ENCODE assay signal across 13 mouse cellular contexts in genomic region chr3:137100627-137101404, GRCm38 (mm10).
DNase-seq lines count a peak whose midpoint lies in the region; ATAC-seq lines count a peak whose summit lies in the region.
"Had no signal": no experiment of that assay in that cellular context is flagged by ENCODE, and none has a peak within 500 bp of the region (broad histone marks: within the 10 kb centered on the region; RNA-seq: fewer than 3 reads in every experiment).

No protein-coding gene starts in this region.

- DNase-seq in frontal cortex, postnatal 25 days (ENCODE audit: low spot score in 2 of 2): no peak
- peak; percentile 60 for DNase-seq in cerebellum, adult 11 months
- peak; percentile 23 for DNase-seq in embryonic facial prominence, embryonic 14.5 days (ENCODE audit: low spot score)
- peak; percentile 28 to 59 for DNase-seq in left cerebral cortex, postnatal 14 days (ENCODE audit: low spot score in 2 of 2)
- no peak for DNase-seq in testis, postnatal 10 days (ENCODE audit: low spot score)
- no peak for DNase-seq in thymus, postnatal 10 days (ENCODE audit: low spot score in 2 of 2)
- no peak for DNase-seq in embryo, embryonic 9.5 days (ENCODE audit: extremely low spot score)
- DNase-seq: adrenal gland, postnatal 25 days; gastrocnemius, adult 2 months had no signal

- H3K36me3 ChIP-seq in embryonic facial prominence, embryonic 14.5 days (ENCODE audit: control insufficient read depth, insufficient read depth, low read length): no peaks in the 10 kb centered on the region
- H3K36me3 ChIP-seq: limb, embryonic 12.5 days; lung, embryonic 15.5 days; midbrain, embryonic 15.5 days had no signal

- H3K9ac ChIP-seq in embryonic facial prominence, embryonic 14.5 days (ENCODE audit: low read depth, low read length): no peak overlapping the region
- H3K9ac ChIP-seq: limb, embryonic 12.5 days; lung, embryonic 15.5 days; midbrain, embryonic 15.5 days had no signal

- no peaks in the 10 kb centered on the region for H3K27me3 ChIP-seq in embryonic facial prominence, embryonic 14.5 days (replicated peaks; ENCODE audit: control insufficient read depth, insufficient read depth, low read length)
- H3K27me3 ChIP-seq: limb, embryonic 12.5 days; lung, embryonic 15.5 days; midbrain, embryonic 15.5 days had no signal

- no peak overlapping the region for H3K4me2 ChIP-seq in embryonic facial prominence, embryonic 14.5 days (ENCODE audit: low read depth, low read length)
- H3K4me2 ChIP-seq: limb, embryonic 12.5 days; lung, embryonic 15.5 days; midbrain, embryonic 15.5 days had no signal

- H3K4me3 ChIP-seq in embryonic facial prominence, embryonic 14.5 days (ENCODE audit: low read depth, low read length): no peak overlapping the region
- H3K4me3 ChIP-seq: gastrocnemius, adult 2 months; limb, embryonic 12.5 days; lung, embryonic 15.5 days; midbrain, embryonic 15.5 days had no signal

- ATAC-seq in frontal cortex, adult (ENCODE audit: low TSS enrichment): peak; percentile 95
- ATAC-seq in embryonic facial prominence, embryonic 14.5 days (ENCODE audit: low read depth): no peak
- ATAC-seq: midbrain, embryonic 15.5 days had no signal

- no peaks in the 10 kb centered on the region for H3K9me3 ChIP-seq in embryonic facial prominence, embryonic 14.5 days (ENCODE audit: control insufficient read depth, low read length)
- H3K9me3 ChIP-seq: limb, embryonic 12.5 days; lung, embryonic 15.5 days; midbrain, embryonic 15.5 days had no signal

- no peak overlapping the region for H3K27ac ChIP-seq in embryonic facial prominence, embryonic 14.5 days (replicated peaks; ENCODE audit: low read depth, low read length)
- H3K27ac ChIP-seq: gastrocnemius, adult 2 months; limb, embryonic 12.5 days; lung, embryonic 15.5 days; midbrain, embryonic 15.5 days had no signal

- intact Hi-C loops in left cerebral cortex, postnatal 14 days (cut with DNase I): no loop called here

- H3K4me1 ChIP-seq in embryonic facial prominence, embryonic 14.5 days (ENCODE audit: control insufficient read depth, insufficient read depth, low read length): no peaks in the 10 kb centered on the region
- H3K4me1 ChIP-seq: limb, embryonic 12.5 days; lung, embryonic 15.5 days; midbrain, embryonic 15.5 days had no signal

- WGBS in embryonic facial prominence, embryonic 14.5 days: 44% methylated on average over 4 of the region's 4 CpGs

Comparison
In these comparisons a context has a peak if more than half of its experiments do, and no peak if none do; other contexts are left out.
1. DNase-seq: peak in cerebellum, adult 11 months (single experiment), embryonic facial prominence, embryonic 14.5 days (single experiment) and left cerebral cortex, postnatal 14 days (2 of 2); none in frontal cortex, postnatal 25 days (0 of 2), testis, postnatal 10 days (single experiment), thymus, postnatal 10 days (0 of 2) and embryo, embryonic 9.5 days (single experiment).